Mouse (Mus musculus) heart, adult 2 months (tissue): Measurements from ENCODE around the gene Cldn4.

Experiments
- CTCF ChIP-seq: fragments of 200-600 bp; IDR thresholded peaks from 2 replicates; pipeline ENCODE4 v1.8.1; 2022; ENCODE audit warnings: antibody characterized with exemption, mild to moderate bottlenecking, moderate library complexity
- POLR2A ChIP-seq: fragments of 200-500 bp; IDR thresholded peaks from 2 replicates; pipeline ENCODE4 v1.6.1; 2011; ENCODE audit warnings: mild to moderate bottlenecking, low read depth, low read length, control low read depth; ENCODE audit not compliant: insufficient read depth

DNA sequence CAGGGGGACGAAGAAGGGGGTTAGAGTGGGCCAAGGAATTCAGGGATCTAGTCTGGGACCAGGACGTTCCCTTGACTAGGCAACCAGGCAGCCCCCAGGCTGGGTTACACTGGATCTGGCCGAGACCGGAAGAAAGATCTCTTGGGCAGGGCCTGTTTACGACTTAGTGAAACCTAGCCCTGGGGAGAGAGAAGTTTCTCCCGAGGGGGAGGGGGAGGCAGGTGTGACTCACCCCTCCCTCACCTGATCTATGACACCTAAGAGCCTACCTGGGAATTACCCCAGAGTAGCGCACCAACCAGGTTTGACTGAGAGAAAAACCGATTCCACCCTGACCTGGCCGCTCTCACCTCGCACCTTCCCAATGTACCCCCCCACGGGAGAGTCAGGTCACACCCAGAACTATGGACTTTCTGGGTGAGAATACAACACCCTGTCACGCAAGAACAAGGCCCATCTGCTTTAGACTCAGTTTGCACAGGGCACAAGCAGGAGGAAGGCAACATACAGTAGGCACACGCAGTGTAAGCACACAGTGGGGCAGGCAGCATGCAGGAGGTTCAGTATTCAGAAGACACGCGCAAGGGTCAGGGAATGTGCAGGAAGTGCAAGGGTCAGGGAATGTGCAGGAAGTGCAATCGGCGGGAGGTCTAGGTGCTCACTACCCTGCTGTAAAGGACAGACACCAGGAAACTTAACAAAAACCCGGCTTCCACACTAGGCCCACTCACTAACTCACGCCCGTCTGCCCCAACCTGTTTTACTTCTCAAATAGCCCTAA, 20.6 kb upstream of the Cldn4 start:
- TF ChIP-seq POLR2A (no peak), CTCF (no peak)
